Mouse (Mus musculus) kidney, embryonic 16.5 days (tissue): ENCODE results near the gene Triobp. TPM values are rescaled to one million over a fixed set of nuclear protein-coding genes. Genes with fewer than 3 reads are reported as not detected.

Experiments used
- ATAC-seq: fragments of 200-750 bp; cut with Nextera tagmentation; 2 replicates; pipeline ENCODE4 v1.8.0; 2017; ENCODE audit warnings: moderate TSS enrichment; ENCODE audit not compliant: low FRiP score, low TSS enrichment
- H3K27ac ChIP-seq: fragments of 300-500 bp; sonication (generic); 2 replicates; pipeline ENCODE4 v1.5.1; 2014; ENCODE audit warnings: low read length
- H3K27me3 ChIP-seq: fragments of 300-500 bp; sonication (generic); 2 replicates; pipeline ENCODE4 v1.6.1; 2014; ENCODE audit warnings: low read length, control low read depth, mixed read lengths; ENCODE audit not compliant: insufficient read depth
- H3K36me3 ChIP-seq: fragments of 300-500 bp; sonication (generic); 2 replicates; pipeline ENCODE4 v1.6.1; 2014; ENCODE audit warnings: low read length, control low read depth, mixed read lengths; ENCODE audit not compliant: insufficient read depth
- H3K4me1 ChIP-seq: fragments of 300-500 bp; sonication (generic); 2 replicates; pipeline ENCODE4 v1.6.1; 2014; ENCODE audit warnings: low read length, control low read depth, mixed read lengths; ENCODE audit not compliant: insufficient read depth
- H3K4me2 ChIP-seq: fragments of 300-500 bp; sonication (generic); replicated peaks from 2 replicates; pipeline ENCODE4 v1.6.1; 2014; ENCODE audit warnings: low read depth, low read length
- H3K4me3 ChIP-seq: fragments of 300-500 bp; sonication (generic); 2 replicates; pipeline ENCODE4 v1.5.1; 2014; ENCODE audit warnings: mild to moderate bottlenecking, low read length
- H3K9ac ChIP-seq: fragments of 300-500 bp; sonication (generic); replicated peaks from 2 replicates; pipeline ENCODE4 v1.6.1; 2014; ENCODE audit warnings: low read length
- H3K9me3 ChIP-seq: fragments of 300-500 bp; sonication (generic); 2 replicates; pipeline ENCODE4 v1.6.1; 2016; ENCODE audit warnings: low read length, control low read depth
- WGBS: fragments of 180-500 bp; shearing (Covaris S2); extraction: QIAGEN DNeasy Blood & Tissue Kit; methylation state at CpG from one replicate; pipeline ENCODE4 v1.1.7; 2014; 5-methylcytosine and 5-hydroxymethylcytosine counted together
- polyA plus RNA-seq: library from polyadenylated mRNA; unstranded; fragments of >200 nt; fragmentation: Nextera tagmentation; extraction: Ambion mirVana; gene quantifications from 2 replicates; pipeline ENCODE4 v1.2.1, GENCODE M21; 2015

The Triobp gene
- polyA plus RNA-seq, 1 experiment from 2014 or later, result 67.3 TPM

- ATAC-seq, result no peak
Measured at GRCm38 (mm10) chr15:78931577-78931976, 15.9 kb upstream of the Triobp start.

GRCm38 (mm10) chr15:78934784-78935320 lies 12.7 kb upstream of the Triobp start, which contains the start of gene Nol12:
TSS of gene Nol12 (plus strand) at chr15:78934933.
- peak within 1 kb of the TSS; percentile 82 for H3K4me2 ChIP-seq
- WGBS, result 0% methylated on average over 41 of the region's 42 CpGs

More at GRCm38 (mm10) chr15:78931577-78931976, 15.9 kb upstream of the Triobp start:
- peaks cover 8% of the 10 kb centered on the region; the same call in 1 of the 2 replicates for H3K36me3 ChIP-seq
- H3K4me1 ChIP-seq, result peaks cover 30% of the 10 kb centered on the region
- 17% methylated on average over 3 of the region's 3 CpGs for WGBS
- no peak overlapping the region for H3K4me3 ChIP-seq
- no peak overlapping the region for H3K4me2 ChIP-seq
- H3K27me3 ChIP-seq, result no peaks in the 10 kb centered on the region
- no peaks in the 10 kb centered on the region for H3K9me3 ChIP-seq
- no peak overlapping the region for H3K27ac ChIP-seq
- H3K9ac ChIP-seq, result no peak overlapping the region

GRCm38 (mm10) chr15:78936403-78936802 lies 11.1 kb upstream of the Triobp start:
- Histone ChIP-seq H3K4me3 (no peak overlapping the region), H3K27ac (no peak overlapping the region), H3K9me3 (no peaks in the 10 kb centered on the region), H3K9ac (no peak overlapping the region; the same call in 1 of the 2 replicates), H3K36me3 (peaks cover 42% of the 10 kb centered on the region), H3K27me3 (no peaks in the 10 kb centered on the region), H3K4me2 (no peak overlapping the region), H3K4me1 (peaks cover 12% of the 10 kb centered on the region)
- ATAC-seq, result no peak
- 86% methylated on average over 12 of the region's 12 CpGs for WGBS

More at GRCm38 (mm10) chr15:78934784-78935320, 12.7 kb upstream of the Triobp start, which contains the start of gene Nol12:
- H3K9ac ChIP-seq, result peak within 1 kb of the TSS; percentile 89
- no peaks in the 10 kb centered on the region for H3K9me3 ChIP-seq
- ATAC-seq, result peak; percentile 88
- peak within 1 kb of the TSS; percentile 80 for H3K27ac ChIP-seq
- no peaks in the 10 kb centered on the region for H3K27me3 ChIP-seq
- H3K4me1 ChIP-seq, result peaks cover 12% of the 10 kb centered on the region
- H3K4me3 ChIP-seq, result peak within 1 kb of the TSS; percentile 81
- peaks cover 30% of the 10 kb centered on the region for H3K36me3 ChIP-seq

GRCm38 (mm10) chr15:78937311-78937710 lies 10.2 kb upstream of the Triobp start:
- H3K27ac ChIP-seq, result no peak overlapping the region
- no peak for ATAC-seq
- no peak overlapping the region for H3K4me2 ChIP-seq
- no peaks in the 10 kb centered on the region for H3K9me3 ChIP-seq
- H3K27me3 ChIP-seq, result no peaks in the 10 kb centered on the region
- H3K36me3 ChIP-seq, result peaks cover 44% of the 10 kb centered on the region
- H3K9ac ChIP-seq, result no peak overlapping the region
- peaks cover 12% of the 10 kb centered on the region for H3K4me1 ChIP-seq
- 92% methylated on average over 10 of the region's 10 CpGs for WGBS
- H3K4me3 ChIP-seq, result no peak overlapping the region

- Histone ChIP-seq H3K36me3 (peaks cover 44% of the 10 kb centered on the region), H3K9ac (no peak overlapping the region), H3K27me3 (no peaks in the 10 kb centered on the region), H3K4me3 (no peak overlapping the region), H3K9me3 (no peaks in the 10 kb centered on the region), H3K27ac (no peak overlapping the region), H3K4me2 (no peak overlapping the region), H3K4me1 (peaks cover 12% of the 10 kb centered on the region)
- 86% methylated on average over 2 of the region's 2 CpGs for WGBS
- ATAC-seq, result no peak
Measured at GRCm38 (mm10) chr15:78937963-78938362, 9.6 kb upstream of the Triobp start.

- Histone ChIP-seq H3K4me2 (no peak overlapping the region), H3K36me3 (peaks cover 44% of the 10 kb centered on the region), H3K27me3 (no peaks in the 10 kb centered on the region), H3K9me3 (no peaks in the 10 kb centered on the region), H3K27ac (no peak overlapping the region), H3K9ac (no peak overlapping the region), H3K4me1 (peaks cover 11% of the 10 kb centered on the region), H3K4me3 (no peak overlapping the region)
- whole genome bisulfite sequencing, result 92% methylated on average over 13 of the region's 13 CpGs
- ATAC-seq, result no peak
Measured at GRCm38 (mm10) chr15:78940325-78940724, 7.2 kb upstream of the Triobp start.

- Histone ChIP-seq H3K4me3 (peak overlapping the region; percentile 36), H3K4me2 (peak overlapping the region; percentile 55), H3K9me3 (no peaks in the 10 kb centered on the region), H3K36me3 (peaks cover 34% of the 10 kb centered on the region), H3K27me3 (no peaks in the 10 kb centered on the region; the same call in 1 of the 2 replicates), H3K27ac (no peak overlapping the region), H3K9ac (peak overlapping the region; percentile 32; the same call in 1 of the 2 replicates), H3K4me1 (peaks cover 7% of the 10 kb centered on the region)
- peak; percentile 68 for ATAC-seq
- 2% methylated on average over 9 of the region's 9 CpGs for WGBS
Measured at GRCm38 (mm10) chr15:78942663-78943062, 4.9 kb upstream of the Triobp start.

- no peak overlapping the region for H3K4me3 ChIP-seq
- H3K4me2 ChIP-seq, result no peak overlapping the region
- peaks cover 13% of the 10 kb centered on the region for H3K4me1 ChIP-seq
- H3K9ac ChIP-seq, result no peak overlapping the region
- no peaks in the 10 kb centered on the region for H3K9me3 ChIP-seq
- whole genome bisulfite sequencing, result 84% methylated on average over 7 of the region's 7 CpGs
- H3K27me3 ChIP-seq, result no peaks in the 10 kb centered on the region; the same call in 1 of the 2 replicates
- peaks cover 4% of the 10 kb centered on the region; the same call in 1 of the 2 replicates for H3K36me3 ChIP-seq
- H3K27ac ChIP-seq, result no peak overlapping the region
- no peak for ATAC-seq
Measured at GRCm38 (mm10) chr15:78946232-78946631, 1.3 kb upstream of the Triobp start.

GRCm38 (mm10) chr15:78948152-78948725 lies 715 bp downstream of the Triobp start:
- Histone ChIP-seq H3K9me3 (no peaks in the 10 kb centered on the region), H3K36me3 (0 out of 2 replicates have a peak, but pooled peaks cover 5% of the 10 kb centered on the region), H3K9ac (peak overlapping the region; percentile 68), H3K4me2 (peak overlapping the region; percentile 79), H3K4me1 (peaks cover 13% of the 10 kb centered on the region), H3K4me3 (peak overlapping the region; percentile 54), H3K27ac (peak overlapping the region; percentile 41; the same call in 1 of the 2 replicates), H3K27me3 (no peaks in the 10 kb centered on the region; the same call in 1 of the 2 replicates)
- no peak for ATAC-seq
- 6% methylated on average over 11 of the region's 11 CpGs for WGBS

- WGBS, result 95% methylated on average over 3 of the region's 3 CpGs
Measured at GRCm38 (mm10) chr15:78948883-78949282, 1.4 kb downstream of the Triobp start.

More at GRCm38 (mm10) chr15:78948883-78949282, 1.4 kb downstream of the Triobp start:
- no peak overlapping the region for H3K27ac ChIP-seq
- H3K36me3 ChIP-seq, result 0 out of 2 replicates have a peak, but pooled peaks cover 5% of the 10 kb centered on the region
- H3K4me3 ChIP-seq, result no peak overlapping the region
- H3K9ac ChIP-seq, result no peak overlapping the region
- no peaks in the 10 kb centered on the region for H3K9me3 ChIP-seq
- ATAC-seq, result no peak
- peak overlapping the region; percentile 9; the same call in 1 of the 2 replicates for H3K4me2 ChIP-seq
- H3K4me1 ChIP-seq, result peaks cover 13% of the 10 kb centered on the region
- H3K27me3 ChIP-seq, result no peaks in the 10 kb centered on the region; the same call in 1 of the 2 replicates
